Mouse (Mus musculus): Measurements from ENCODE around the gene Hist1h2ae. TPM values are rescaled to one million over a fixed set of nuclear protein-coding genes. Genes with fewer than 3 reads are reported as not detected.

The Hist1h2ae gene
- total RNA-seq, 2 experiments from 2014 or later: 6.6 to 7.7 TPM

DNA sequence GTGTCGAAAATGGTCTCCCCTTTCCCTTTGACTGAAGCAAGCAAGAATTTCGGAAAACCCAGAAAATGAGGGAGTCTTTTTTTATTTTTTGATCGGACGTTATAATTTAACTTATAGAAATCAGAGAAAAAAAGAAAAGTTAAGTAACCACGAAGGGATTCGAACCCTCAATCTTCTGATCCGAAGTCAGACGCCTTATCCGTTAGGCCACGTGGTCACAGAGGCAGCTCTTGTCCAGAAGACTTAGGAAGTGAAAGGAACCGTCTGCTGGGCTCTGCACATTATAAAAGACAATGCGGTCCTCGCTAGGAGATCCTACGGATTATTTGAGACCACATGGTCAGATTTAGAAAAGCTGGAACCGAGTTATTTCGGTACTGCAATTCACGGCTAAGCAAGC lies 44.7 kb downstream of the Hist1h2ae start:
- H3K4me3 ChIP-seq: peak overlapping the region; percentile 67
- peak overlapping the region; percentile 64 for H3K27ac ChIP-seq
- DNase-seq (ENCODE audit: low spot score in 2 of 2): peak; percentile 91 to 97

DNA sequence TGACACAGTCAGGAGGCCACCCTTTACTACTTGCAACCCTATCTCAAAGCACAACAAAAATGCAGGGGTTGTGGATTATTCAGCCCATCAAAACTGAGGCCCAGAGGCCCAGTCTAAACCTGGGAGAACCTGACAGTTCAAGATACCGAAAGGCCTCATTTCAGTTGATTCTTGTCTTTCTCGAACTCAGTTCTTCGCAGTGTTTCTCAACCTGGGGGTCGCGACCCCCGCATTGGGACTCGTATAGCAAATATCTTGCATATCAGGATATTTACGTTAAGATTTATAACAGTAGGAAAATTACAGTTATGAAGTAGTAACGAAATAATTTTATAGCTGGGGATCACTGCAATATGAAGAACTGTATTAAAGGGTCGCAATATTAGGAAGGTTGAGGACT lies 45.1 kb downstream of the Hist1h2ae start:
- DNase-seq (ENCODE audit: low spot score in 2 of 2): no peak
- no peak for TF ChIP-seq CTCF (conservative IDR thresholded peaks at IDR 0.05)
- Histone ChIP-seq H3K4me3 (peak overlapping the region; percentile 67), H3K27ac (no peak overlapping the region)

More for the DNA sequence above, 44.7 kb downstream of the Hist1h2ae start:
- no peak for TF ChIP-seq CTCF (conservative IDR thresholded peaks at IDR 0.05)

DNA sequence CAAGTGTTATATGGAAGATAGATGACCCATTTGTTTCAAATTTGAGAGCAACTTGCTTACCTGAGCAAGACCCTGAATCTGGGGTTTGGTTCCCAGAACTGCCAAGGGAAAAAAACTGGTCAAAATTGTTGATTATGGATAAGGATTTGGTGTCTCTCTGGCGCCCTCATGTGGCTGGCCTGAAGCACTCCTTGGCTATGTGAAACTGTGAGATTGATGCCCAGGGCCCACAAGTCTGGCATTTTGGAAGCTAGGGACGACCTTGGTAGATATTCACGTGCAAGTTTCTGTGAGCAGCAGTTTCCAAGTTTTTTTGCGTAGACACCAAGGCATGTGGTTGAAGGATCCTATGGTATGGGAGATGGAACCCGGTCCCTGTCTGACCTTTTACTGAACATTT lies 46.4 kb downstream of the Hist1h2ae start:
- Histone ChIP-seq H3K4me3 (no peak overlapping the region), H3K27ac (no peak overlapping the region)
- DNase-seq (ENCODE audit: low spot score in 2 of 2): peak; percentile 73 to 87
- peak; percentile 99 for TF ChIP-seq CTCF (conservative IDR thresholded peaks at IDR 0.05)

DNA sequence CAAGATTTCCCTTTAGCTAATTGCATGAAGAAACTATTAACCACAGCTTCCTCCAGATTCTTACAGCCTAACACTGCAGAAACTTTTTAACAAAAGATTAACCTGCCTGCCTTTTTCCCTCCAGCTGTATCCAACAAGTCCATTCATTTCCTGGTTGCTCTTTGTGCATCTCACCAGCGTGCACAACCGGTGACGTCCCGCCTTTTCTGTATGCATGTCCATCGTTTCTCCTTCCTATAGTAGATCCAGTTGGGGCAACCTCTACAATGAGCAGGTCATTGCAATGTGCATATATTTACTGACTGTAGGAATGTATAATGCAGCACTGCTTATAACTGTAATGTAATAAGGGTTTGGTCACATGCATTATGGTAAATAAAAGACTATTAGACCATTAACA lies 47.0 kb downstream of the Hist1h2ae start:
- H3K4me3 ChIP-seq: no peak overlapping the region
- no peak overlapping the region for H3K27ac ChIP-seq
- TF ChIP-seq CTCF (conservative IDR thresholded peaks at IDR 0.05): no peak
- no peak for DNase-seq (ENCODE audit: low spot score in 2 of 2)

DNA sequence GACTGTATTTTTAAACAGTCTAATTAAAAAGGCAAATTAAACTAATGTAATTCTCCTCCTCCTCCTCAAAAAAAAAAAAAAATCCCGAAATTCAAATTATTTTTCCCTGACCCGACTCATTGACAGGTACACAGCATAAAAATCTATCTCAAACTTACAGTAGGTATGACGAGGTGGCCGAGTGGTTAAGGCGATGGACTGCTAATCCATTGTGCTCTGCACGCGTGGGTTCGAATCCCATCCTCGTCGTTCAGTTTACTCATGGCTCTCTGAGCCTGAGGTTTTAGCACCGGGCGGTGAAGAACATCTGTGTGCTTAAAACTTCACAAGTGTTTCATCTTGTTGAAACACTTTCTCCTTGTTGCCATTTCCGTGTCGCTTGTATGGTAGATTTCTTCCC lies 49.3 kb downstream of the Hist1h2ae start:
- H3K27ac ChIP-seq: no peak overlapping the region
- TF ChIP-seq CTCF (conservative IDR thresholded peaks at IDR 0.05): no peak
- peak; percentile 72 for DNase-seq (ENCODE audit: low spot score in 2 of 2)
- H3K4me3 ChIP-seq: peak overlapping the region; percentile 15; the same call in 1 of the 2 replicates

Small RNAs within 50 kb of the gene (microRNA-seq; reads per million reads assigned to microRNA genes)
- gene Gm44297: 0 reads per million in 2 experiments
- 0 reads per million in 2 experiments for gene Gm44359
- 0 reads per million in 2 experiments for gene Gm44394

Other genes with a start within 250 kb of the Hist1h2ae start
- gene Zfp322a, start 202.0 kb downstream of the Hist1h2ae start, total RNA-seq (2021): 10 to 100 TPM; 28.7 to 33.6 TPM
- 1 to 10 TPM; 7.8 to 9.7 TPM for gene Abt1, start 147.4 kb downstream of the Hist1h2ae start, total RNA-seq (2021)
- gene Btn1a1, start 105.3 kb downstream of the Hist1h2ae start, total RNA-seq (2021): not detected
- under 1 TPM; 0.49 to 0.52 TPM for gene Btn2a2, start 82.4 kb downstream of the Hist1h2ae start, total RNA-seq (2021)
- gene Hist1h4h, start 40.2 kb downstream of the Hist1h2ae start, total RNA-seq (2021): 100 to 1,000 TPM; 333 to 344 TPM
- 10 to 100 TPM in 1 of 2 experiments, 1 to 10 TPM in 1; 6.9 to 12.2 TPM for gene Hist1h2af, start 37.3 kb downstream of the Hist1h2ae start, total RNA-seq (2021)
- 1 to 10 TPM; 3.6 to 5.5 TPM for gene Hist1h3g, start 35.8 kb downstream of the Hist1h2ae start, total RNA-seq (2021)
- 1 to 10 TPM in 1 of 2 experiments, under 1 TPM in 1; 0.39 to 1.2 TPM for gene Hist1h2bh, start 27.8 kb downstream of the Hist1h2ae start, total RNA-seq (2021)
- 10 to 100 TPM; 17.7 to 18.3 TPM for gene Hist1h3f, start 27.2 kb downstream of the Hist1h2ae start, total RNA-seq (2021)
- gene Hist1h4f, start 19.6 kb downstream of the Hist1h2ae start, total RNA-seq (2021): 100 to 1,000 TPM; 150 to 167 TPM
- 1 to 10 TPM; 4.6 to 5.5 TPM for gene Hist1h1d, start 18.0 kb downstream of the Hist1h2ae start, total RNA-seq (2021)
- gene Hist1h3e, start 8.9 kb downstream of the Hist1h2ae start, total RNA-seq (2021): 10 to 100 TPM; 45.3 to 54.6 TPM
- 10 to 100 TPM; 74.0 to 78.9 TPM for gene Hist1h2bg, start 176 bp upstream of the Hist1h2ae start, total RNA-seq (2021)
- 10 to 100 TPM; 22.8 to 29.6 TPM for gene Hist1h2bf, start 3.0 kb upstream of the Hist1h2ae start, total RNA-seq (2021)
- 10 to 100 TPM in 1 of 2 experiments, 1 to 10 TPM in 1; 5.0 to 13.0 TPM for gene Hist1h2ad, start 3.2 kb upstream of the Hist1h2ae start, total RNA-seq (2021)
- gene Hist1h3d, start 4.5 kb upstream of the Hist1h2ae start, total RNA-seq (2021): 10 to 100 TPM; 12.1 to 13.0 TPM
- gene Hist1h4d, start 10.4 kb upstream of the Hist1h2ae start, total RNA-seq (2021): 100 to 1,000 TPM; 140 to 146 TPM
- 10 to 100 TPM in 1 of 2 experiments, 1 to 10 TPM in 1; 8.8 to 10.1 TPM for gene Hist1h2be, start 49.9 kb upstream of the Hist1h2ae start, total RNA-seq (2021)
- 10 to 100 TPM; 50.6 to 58.1 TPM for gene Hist1h1e, start 51.3 kb upstream of the Hist1h2ae start, total RNA-seq (2021)
- gene Hist1h2ac, start 112.7 kb upstream of the Hist1h2ae start, total RNA-seq (2021): 1 to 10 TPM; 2.9 to 4.0 TPM
- gene Hist1h2bc, start 113.0 kb upstream of the Hist1h2ae start, total RNA-seq (2021): 10 to 100 TPM; 45.1 to 50.2 TPM
- not detected for gene Hist1h1t, start 124.6 kb upstream of the Hist1h2ae start, total RNA-seq (2021)
- 100 to 1,000 TPM; 108 to 115 TPM for gene Hist1h4c, start 127.2 kb upstream of the Hist1h2ae start, total RNA-seq (2021)
- 1 to 10 TPM; 3.2 to 3.6 TPM for gene Hfe, start 139.6 kb upstream of the Hist1h2ae start, total RNA-seq (2021)
- 10 to 100 TPM; 59.1 to 68.1 TPM for gene Hist1h1c, start 167.6 kb upstream of the Hist1h2ae start, total RNA-seq (2021)
- gene Hist1h3c, start 174.4 kb upstream of the Hist1h2ae start, total RNA-seq (2021): 1 to 10 TPM; 3.6 to 5.9 TPM
- gene Hist1h2bb, start 175.5 kb upstream of the Hist1h2ae start, total RNA-seq (2021): 10 to 100 TPM; 23.0 to 24.7 TPM
- gene Hist1h2ab, start 179.9 kb upstream of the Hist1h2ae start, total RNA-seq (2021): 10 to 100 TPM; 24.4 to 27.3 TPM
- 10 to 100 TPM; 13.6 to 15.0 TPM for gene Hist1h3b, start 181.0 kb upstream of the Hist1h2ae start, total RNA-seq (2021)
- gene Hist1h4b, start 185.8 kb upstream of the Hist1h2ae start, total RNA-seq (2021): 10 to 100 TPM; 70.9 to 73.8 TPM
- 10 to 100 TPM; 46.0 to 55.3 TPM for gene Hist1h4a, start 190.0 kb upstream of the Hist1h2ae start, total RNA-seq (2021)
- gene Hist1h3a, start 191.2 kb upstream of the Hist1h2ae start, total RNA-seq (2021): 10 to 100 TPM; 35.0 to 41.6 TPM
- gene Hist1h1a, start 192.4 kb upstream of the Hist1h2ae start, total RNA-seq (2021): 10 to 100 TPM; 18.5 to 18.9 TPM
- gene Trim38, start 198.7 kb upstream of the Hist1h2ae start, total RNA-seq (2021): not detected
- under 1 TPM in 1 of 2 experiments, not detected in 1; 0.10 TPM for gene Slc17a2, start 235.8 kb upstream of the Hist1h2ae start, total RNA-seq (2021)

Data from layer of hippocampus, adult 2 months (tissue).